Mouse (Mus musculus) ES-Bruce4 (cell line): Measurements from ENCODE around the gene Unc50. TPM values are rescaled to one million over a fixed set of nuclear protein-coding genes. Genes with fewer than 3 reads are reported as not detected.

Source experiments
- H3K27ac ChIP-seq: 2 replicates; pipeline ENCODE4 v1.5.1; 2012; ENCODE audit warnings: low read length, inconsistent platforms; ENCODE audit not compliant: insufficient read depth
- H3K27me3 ChIP-seq: 2 replicates; pipeline ENCODE4 v1.6.1; 2012; ENCODE audit warnings: mild to moderate bottlenecking, low read length, inconsistent platforms; ENCODE audit not compliant: control insufficient read depth, poor library complexity, insufficient read depth, severe bottlenecking
- H3K36me3 ChIP-seq: 2 replicates; pipeline ENCODE4 v1.6.1; 2012; ENCODE audit warnings: inconsistent platforms, mild to moderate bottlenecking, low read length, moderate library complexity; ENCODE audit not compliant: control insufficient read depth, poor library complexity, insufficient read depth, severe bottlenecking
- H3K4me1 ChIP-seq: one replicate; pipeline ENCODE4 v1.8.1; 2011; ENCODE audit warnings: low read length; ENCODE audit not compliant: control insufficient read depth, insufficient read depth
- H3K4me3 ChIP-seq: 2 replicates; pipeline ENCODE4 v1.5.1; 2011; ENCODE audit warnings: low read depth, mild to moderate bottlenecking, low read length
- H3K9ac ChIP-seq: 2 replicates; pipeline ENCODE4 v1.6.1; 2012; ENCODE audit warnings: low read depth, mild to moderate bottlenecking, inconsistent platforms; ENCODE audit not compliant: poor library complexity, severe bottlenecking
- H3K9me3 ChIP-seq: replicated peaks from 2 replicates; pipeline ENCODE4 v1.6.1; 2012; ENCODE audit warnings: mild to moderate bottlenecking, low read length, inconsistent platforms; ENCODE audit not compliant: control insufficient read depth, poor library complexity, insufficient read depth, severe bottlenecking
- CTCF ChIP-seq: IDR thresholded peaks from one replicate; pipeline ENCODE4 v1.8.1; 2011; ENCODE audit warnings: low read depth, low read length
- EP300 ChIP-seq: IDR thresholded peaks from 2 replicates; pipeline ENCODE4 v1.6.1; 2011; ENCODE audit warnings: low read depth, low read length; ENCODE audit not compliant: insufficient read depth
- POLR2A ChIP-seq: IDR thresholded peaks from one replicate; pipeline ENCODE4 v1.8.1; 2011; ENCODE audit warnings: low read length; ENCODE audit not compliant: insufficient read depth
- polyA plus RNA-seq: library from polyadenylated mRNA; stranded (reverse); fragments of >200 nt; gene quantifications from 2 replicates; pipeline ENCODE4 v1.2.4, GENCODE M21; 2011; ENCODE audit warnings: low read depth; ENCODE audit not compliant: missing spikeins, insufficient read depth, insufficient read length

The Unc50 gene
- polyA plus RNA-seq, 1 experiment: 41.1 TPM

- H3K27me3 ChIP-seq: no peaks in the 10 kb centered on the region
- H3K9ac ChIP-seq: peak overlapping the region; percentile 74
- peak overlapping the region; percentile 80 for H3K4me3 ChIP-seq
- TF ChIP-seq EP300 (no peak), POLR2A (no peak)
- H3K9me3 ChIP-seq: no peaks in the 10 kb centered on the region
- H3K36me3 ChIP-seq: peaks cover 9% of the 10 kb centered on the region
- H3K27ac ChIP-seq: no peak overlapping the region
- H3K4me1 ChIP-seq: no peaks in the 10 kb centered on the region
Observed at GRCm38 (mm10) chr1:37430297-37430840, 430 bp downstream of the Unc50 start.

- H3K36me3 ChIP-seq: peaks cover 30% of the 10 kb centered on the region
- H3K27me3 ChIP-seq: no peaks in the 10 kb centered on the region
- no peaks in the 10 kb centered on the region for H3K4me1 ChIP-seq
- no peaks in the 10 kb centered on the region for H3K9me3 ChIP-seq
- H3K27ac ChIP-seq: no peak overlapping the region
- no peak overlapping the region for H3K9ac ChIP-seq
- H3K4me3 ChIP-seq: no peak overlapping the region
- TF ChIP-seq EP300 (no peak), POLR2A (no peak), CTCF (no peak)
Observed at GRCm38 (mm10) chr1:37436419-37436818, 6.5 kb downstream of the Unc50 start.

- Histone ChIP-seq H3K27me3 (no peaks in the 10 kb centered on the region), H3K27ac (no peak overlapping the region), H3K4me3 (no peak overlapping the region), H3K36me3 (peaks cover 9% of the 10 kb centered on the region; the same call in 1 of the 2 replicates), H3K9me3 (no peaks in the 10 kb centered on the region), H3K9ac (no peak overlapping the region), H3K4me1 (no peaks in the 10 kb centered on the region)
- no peak for TF ChIP-seq CTCF
- no peak for TF ChIP-seq POLR2A
- TF ChIP-seq EP300: no peak
Observed at GRCm38 (mm10) chr1:37442848-37443835, 13.2 kb downstream of the Unc50 start.

- Histone ChIP-seq H3K27me3 (no peaks in the 10 kb centered on the region), H3K27ac (no peak overlapping the region), H3K9ac (no peak overlapping the region), H3K36me3 (no peaks in the 10 kb centered on the region), H3K9me3 (no peaks in the 10 kb centered on the region), H3K4me1 (no peaks in the 10 kb centered on the region), H3K4me3 (no peak overlapping the region)
- TF ChIP-seq POLR2A (no peak), CTCF (peak; percentile 38)
Observed at GRCm38 (mm10) chr1:37448361-37449095, 18.6 kb downstream of the Unc50 start.

- H3K27ac ChIP-seq: no peak overlapping the region
- H3K27me3 ChIP-seq: no peaks in the 10 kb centered on the region
- H3K4me1 ChIP-seq: no peaks in the 10 kb centered on the region
- H3K9ac ChIP-seq: no peak overlapping the region
- no peak for TF ChIP-seq CTCF
- TF ChIP-seq POLR2A: no peak
- TF ChIP-seq EP300: no peak
- H3K4me3 ChIP-seq: no peak overlapping the region
- no peaks in the 10 kb centered on the region for H3K36me3 ChIP-seq
- no peaks in the 10 kb centered on the region for H3K9me3 ChIP-seq
Observed at GRCm38 (mm10) chr1:37451270-37451669, 21.3 kb downstream of the Unc50 start.
